Mouse (Mus musculus): ENCODE results near the gene Lsamp. TPM values are rescaled to one million over a fixed set of nuclear protein-coding genes. Genes with fewer than 3 reads are reported as not detected.

Lsamp gene
- total and polyA plus RNA-seq, 3 experiments = 0.97 to 2.3 (median 1.1) TPM

DNA sequence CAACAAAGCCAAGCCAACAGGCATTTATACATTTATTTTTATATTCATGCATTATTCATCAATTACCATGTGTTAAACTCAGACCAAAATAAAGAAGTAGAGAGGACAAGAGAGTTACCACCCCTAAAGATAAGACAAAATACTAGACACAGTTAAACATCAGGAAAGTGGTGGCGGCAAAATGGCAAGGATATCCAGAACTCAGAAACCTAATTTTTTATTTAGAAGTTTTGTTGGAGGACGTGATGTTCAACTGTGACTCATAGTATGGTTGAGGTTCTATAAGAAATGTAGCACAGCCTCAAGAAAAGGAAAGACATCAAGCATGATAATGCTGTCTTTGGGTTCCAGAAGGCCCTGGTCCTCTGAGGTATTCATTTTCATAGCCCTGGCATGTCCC, 1104.5 kb downstream of the Lsamp start:
- H3K4me3 ChIP-seq = no peak overlapping the region
- no peak overlapping the region for H3K9ac ChIP-seq (ENCODE audit: low read depth, low read length)
- TF ChIP-seq POLR2A (IDR thresholded peaks at IDR 0.05; ENCODE audit: insufficient read depth, low read depth, low read length) (no peak), EP300 (IDR thresholded peaks at IDR 0.05; ENCODE audit: insufficient read depth, low read depth, low read length) (no peak), CTCF (IDR thresholded peaks at IDR 0.05) (no peak)
- intact Hi-C loops (cut with DNase I) = no loop called here
- no peaks in the 10 kb centered on the region for H3K4me1 ChIP-seq (ENCODE audit: control insufficient read depth, insufficient read depth, low read length)
- H3K36me3 ChIP-seq (ENCODE audit: control insufficient read depth, insufficient read depth, low read length) = no peaks in the 10 kb centered on the region
- no peak for DNase-seq
- H3K27me3 ChIP-seq (ENCODE audit: control insufficient read depth, insufficient read depth, low read length) = no peaks in the 10 kb centered on the region
- no peak overlapping the region for H3K27ac ChIP-seq
- WGBS = 68% methylated on average over 2 of the region's 2 CpGs
- H3K79me2 ChIP-seq (replicated peaks; ENCODE audit: control insufficient read depth, insufficient read depth, low read length) = no peaks in the 10 kb centered on the region

- no peak for TF ChIP-seq POLR2A (IDR thresholded peaks at IDR 0.05; ENCODE audit: insufficient read depth, low read depth, low read length)
- no peak for TF ChIP-seq CTCF (IDR thresholded peaks at IDR 0.05)
- TF ChIP-seq EP300 (IDR thresholded peaks at IDR 0.05; ENCODE audit: insufficient read depth, low read depth, low read length) = no peak
- Histone ChIP-seq H3K4me1 (ENCODE audit: control insufficient read depth, insufficient read depth, low read length) (no peaks in the 10 kb centered on the region), H3K27ac (no peak overlapping the region), H3K9ac (ENCODE audit: low read depth, low read length) (no peak overlapping the region), H3K79me2 (replicated peaks; ENCODE audit: control insufficient read depth, insufficient read depth, low read length) (no peaks in the 10 kb centered on the region), H3K4me3 (no peak overlapping the region), H3K27me3 (ENCODE audit: control insufficient read depth, insufficient read depth, low read length) (no peaks in the 10 kb centered on the region), H3K36me3 (ENCODE audit: control insufficient read depth, insufficient read depth, low read length) (no peaks in the 10 kb centered on the region)
- intact Hi-C loops (cut with DNase I) = no loop called here
- 54% methylated on average over 2 of the region's 2 CpGs for WGBS
- no peak for DNase-seq
Measured at GRCm38 (mm10) chr16:41090092-41090491, 1105.9 kb downstream of the Lsamp start.

DNA sequence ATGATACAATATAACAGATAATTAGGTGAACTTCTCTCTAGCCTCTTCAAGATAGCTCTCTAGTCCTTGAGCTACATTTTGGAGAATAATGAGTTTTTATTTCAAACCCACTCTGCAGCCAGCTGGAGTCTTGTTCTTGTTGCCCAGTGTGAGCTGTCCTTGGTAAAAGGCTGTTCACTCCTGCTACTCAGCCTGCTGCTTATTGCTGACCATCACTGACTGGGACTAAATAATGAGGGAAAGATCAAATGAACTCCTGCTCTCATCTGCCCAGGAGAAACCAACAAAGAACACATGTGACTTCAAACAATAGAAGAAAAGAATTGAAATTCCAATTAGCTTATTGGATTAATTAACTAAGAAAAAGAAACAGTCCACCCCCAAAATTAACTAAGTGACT, 1107.1 kb downstream of the Lsamp start:
- no peaks in the 10 kb centered on the region for H3K79me2 ChIP-seq (replicated peaks; ENCODE audit: control insufficient read depth, insufficient read depth, low read length)
- no peak overlapping the region for H3K27ac ChIP-seq
- no peaks in the 10 kb centered on the region for H3K4me1 ChIP-seq (ENCODE audit: control insufficient read depth, insufficient read depth, low read length)
- intact Hi-C loops (cut with DNase I) = no loop called here
- no peak overlapping the region for H3K4me3 ChIP-seq
- DNase-seq = no peak
- H3K36me3 ChIP-seq (ENCODE audit: control insufficient read depth, insufficient read depth, low read length) = no peaks in the 10 kb centered on the region
- no peak overlapping the region for H3K9ac ChIP-seq (ENCODE audit: low read depth, low read length)
- TF ChIP-seq POLR2A (IDR thresholded peaks at IDR 0.05; ENCODE audit: insufficient read depth, low read depth, low read length) = no peak
- no peak for TF ChIP-seq EP300 (IDR thresholded peaks at IDR 0.05; ENCODE audit: insufficient read depth, low read depth, low read length)
- TF ChIP-seq CTCF (IDR thresholded peaks at IDR 0.05) = no peak
- no peaks in the 10 kb centered on the region for H3K27me3 ChIP-seq (ENCODE audit: control insufficient read depth, insufficient read depth, low read length)

DNA sequence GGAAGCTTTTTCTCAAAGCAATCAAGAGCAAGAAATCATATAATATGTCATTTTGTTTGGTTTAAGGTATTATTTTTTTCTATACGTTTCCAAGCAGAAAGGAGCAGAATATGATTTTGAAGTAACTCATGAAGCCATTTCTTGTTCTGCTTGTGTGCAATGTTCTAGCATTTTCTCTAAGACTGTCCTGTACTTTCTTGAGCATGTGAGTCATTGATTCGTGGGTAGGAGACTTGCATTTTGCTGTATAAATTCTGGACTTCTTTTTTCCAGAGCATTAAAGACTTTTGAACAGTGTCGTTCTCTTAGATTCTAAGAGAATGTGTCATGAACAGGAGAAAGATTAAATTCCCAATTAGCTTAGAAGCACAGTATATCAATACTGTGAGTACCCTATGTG, 1118.6 kb downstream of the Lsamp start:
- Histone ChIP-seq H3K27ac (no peak overlapping the region), H3K36me3 (ENCODE audit: control insufficient read depth, insufficient read depth, low read length) (no peaks in the 10 kb centered on the region), H3K4me3 (no peak overlapping the region), H3K9ac (ENCODE audit: low read depth, low read length) (no peak overlapping the region), H3K4me1 (ENCODE audit: control insufficient read depth, insufficient read depth, low read length) (no peaks in the 10 kb centered on the region), H3K27me3 (ENCODE audit: control insufficient read depth, insufficient read depth, low read length) (no peaks in the 10 kb centered on the region), H3K79me2 (replicated peaks; ENCODE audit: control insufficient read depth, insufficient read depth, low read length) (no peaks in the 10 kb centered on the region)
- DNase-seq = no peak
- no peak for TF ChIP-seq EP300 (IDR thresholded peaks at IDR 0.05; ENCODE audit: insufficient read depth, low read depth, low read length)
- no peak for TF ChIP-seq POLR2A (IDR thresholded peaks at IDR 0.05; ENCODE audit: insufficient read depth, low read depth, low read length)
- TF ChIP-seq CTCF (IDR thresholded peaks at IDR 0.05) = no peak
- intact Hi-C loops (cut with DNase I) = no loop called here
- 53% methylated on average over 3 of the region's 3 CpGs for WGBS

GRCm38 (mm10) chr16:41124361-41124760, 1140.2 kb downstream of the Lsamp start:
- intact Hi-C loops (cut with DNase I) = no loop called here
- Histone ChIP-seq H3K27me3 (ENCODE audit: control insufficient read depth, insufficient read depth, low read length) (no peaks in the 10 kb centered on the region), H3K79me2 (replicated peaks; ENCODE audit: control insufficient read depth, insufficient read depth, low read length) (no peaks in the 10 kb centered on the region), H3K27ac (no peak overlapping the region), H3K4me1 (ENCODE audit: control insufficient read depth, insufficient read depth, low read length) (no peaks in the 10 kb centered on the region), H3K4me3 (no peak overlapping the region), H3K9ac (ENCODE audit: low read depth, low read length) (no peak overlapping the region), H3K36me3 (ENCODE audit: control insufficient read depth, insufficient read depth, low read length) (no peaks in the 10 kb centered on the region)
- WGBS = 83% methylated on average over 2 of the region's 2 CpGs
- no peak for DNase-seq
- TF ChIP-seq POLR2A (IDR thresholded peaks at IDR 0.05; ENCODE audit: insufficient read depth, low read depth, low read length) = no peak
- no peak for TF ChIP-seq EP300 (IDR thresholded peaks at IDR 0.05; ENCODE audit: insufficient read depth, low read depth, low read length)

DNA sequence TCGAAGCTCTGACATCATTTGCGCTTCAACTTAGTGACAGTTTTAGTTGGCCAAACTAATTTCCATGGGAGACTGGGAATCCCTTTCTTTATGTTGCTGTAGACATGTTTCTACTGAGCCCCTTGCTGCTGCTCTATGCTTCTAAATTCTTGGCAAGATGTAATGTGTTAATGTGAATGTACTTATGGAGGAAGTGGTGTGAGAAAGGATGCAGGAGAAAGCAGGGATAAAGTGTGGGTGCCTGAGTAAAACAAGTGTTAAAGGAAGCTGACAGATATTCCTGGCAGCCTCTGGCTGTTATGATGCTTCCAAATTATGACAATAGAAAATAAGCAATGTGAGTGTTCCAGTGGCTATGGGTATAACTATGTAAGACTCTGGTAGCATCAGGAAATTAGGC, 1140.9 kb downstream of the Lsamp start:
- WGBS = 95% methylated on average over 2 of the region's 2 CpGs

More for the DNA sequence above, 1140.9 kb downstream of the Lsamp start:
- Histone ChIP-seq H3K4me3 (no peak overlapping the region), H3K36me3 (ENCODE audit: control insufficient read depth, insufficient read depth, low read length) (no peaks in the 10 kb centered on the region), H3K79me2 (replicated peaks; ENCODE audit: control insufficient read depth, insufficient read depth, low read length) (no peaks in the 10 kb centered on the region), H3K27me3 (ENCODE audit: control insufficient read depth, insufficient read depth, low read length) (no peaks in the 10 kb centered on the region), H3K9ac (ENCODE audit: low read depth, low read length) (no peak overlapping the region), H3K4me1 (ENCODE audit: control insufficient read depth, insufficient read depth, low read length) (no peaks in the 10 kb centered on the region), H3K27ac (no peak overlapping the region)
- DNase-seq = no peak
- no peak for TF ChIP-seq CTCF (IDR thresholded peaks at IDR 0.05)
- TF ChIP-seq EP300 (IDR thresholded peaks at IDR 0.05; ENCODE audit: insufficient read depth, low read depth, low read length) = no peak
- no peak for TF ChIP-seq POLR2A (IDR thresholded peaks at IDR 0.05; ENCODE audit: insufficient read depth, low read depth, low read length)
- intact Hi-C loops (cut with DNase I) = no loop called here
